Mouse (Mus musculus): ENCODE data around the gene Cabcoco1.

The Cabcoco1 gene

DNA sequence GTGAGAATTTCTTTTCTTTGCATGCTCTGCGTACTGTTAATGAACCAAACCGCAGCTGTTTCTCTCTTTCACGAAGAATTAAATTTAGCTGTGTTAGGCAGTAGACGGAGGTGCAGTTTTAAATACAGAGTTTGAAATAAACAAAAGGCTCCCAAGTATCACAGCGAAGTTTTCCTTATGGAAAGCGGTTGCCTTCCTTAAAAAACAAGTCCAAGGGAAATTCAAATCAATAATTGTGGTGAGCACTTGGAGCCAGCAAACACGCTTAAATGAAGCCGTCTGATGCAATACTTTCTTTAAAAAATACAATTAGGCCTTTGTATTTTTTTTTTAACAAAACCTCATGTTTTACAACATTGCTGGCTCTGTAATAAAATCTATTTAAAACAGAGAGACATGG, 101.2 kb downstream of the Cabcoco1 start:
- in situ Hi-C loops (cut with MboI, MseI): no loop called here

DNA sequence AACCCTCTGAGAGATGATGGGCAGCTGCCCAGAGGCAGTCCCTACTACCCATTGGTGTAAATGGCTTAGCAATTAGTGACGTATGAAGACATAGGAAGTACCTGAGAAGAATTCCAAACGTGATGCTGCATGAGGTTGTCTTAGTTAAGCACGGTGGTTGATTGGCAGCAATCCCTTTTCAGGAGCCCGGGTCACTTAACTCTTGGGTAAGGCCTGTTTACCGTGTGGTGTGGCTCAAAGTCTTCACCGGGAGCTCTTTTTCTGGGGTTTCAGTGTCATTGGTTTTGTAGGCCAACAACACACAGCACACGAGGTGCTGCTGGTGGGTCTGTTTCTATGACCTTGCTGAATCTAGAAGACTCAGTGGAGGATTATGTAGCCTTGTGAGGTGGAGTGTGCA, 105.9 kb downstream of the Cabcoco1 start:
- in situ Hi-C loops (cut with MboI, MseI): no loop called here

DNA sequence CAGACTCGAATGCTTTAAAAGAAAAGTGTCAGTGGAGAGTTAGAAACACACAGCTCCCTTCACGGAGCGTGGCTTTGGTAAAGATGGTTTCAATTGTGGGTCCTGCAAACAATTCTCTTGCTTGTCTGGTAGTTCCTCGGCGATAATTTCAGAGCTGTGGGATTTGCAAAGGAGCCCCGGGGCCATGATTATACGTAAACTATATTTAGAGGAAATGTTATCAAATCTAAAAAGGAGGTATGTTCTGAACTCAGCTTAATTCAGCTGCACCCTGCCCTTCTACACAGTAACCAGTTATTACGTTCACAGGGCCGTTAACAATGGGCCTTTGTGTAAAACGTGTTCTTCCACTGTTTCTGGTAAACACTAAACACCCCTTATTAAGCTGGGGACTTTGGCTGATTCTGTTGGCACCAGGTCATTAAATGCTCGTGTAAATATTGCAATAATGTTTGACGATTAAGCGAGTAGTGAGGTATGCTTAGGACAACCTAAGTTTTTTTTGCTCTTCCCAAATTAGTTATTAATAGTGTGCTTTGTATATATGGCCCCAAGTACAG, 106.6 kb downstream of the Cabcoco1 start:
- in situ Hi-C loops (cut with MboI, MseI): no loop called here

GRCm38 (mm10) chr10:68434045-68434639, 107.6 kb downstream of the Cabcoco1 start:
- in situ Hi-C loops (cut with MboI, MseI): no loop called here

- in situ Hi-C loops (cut with MboI, MseI): no loop called here
These were observed 110.3 kb downstream of the Cabcoco1 start for GRCm38 (mm10) chr10:68431346-68431745.

DNA sequence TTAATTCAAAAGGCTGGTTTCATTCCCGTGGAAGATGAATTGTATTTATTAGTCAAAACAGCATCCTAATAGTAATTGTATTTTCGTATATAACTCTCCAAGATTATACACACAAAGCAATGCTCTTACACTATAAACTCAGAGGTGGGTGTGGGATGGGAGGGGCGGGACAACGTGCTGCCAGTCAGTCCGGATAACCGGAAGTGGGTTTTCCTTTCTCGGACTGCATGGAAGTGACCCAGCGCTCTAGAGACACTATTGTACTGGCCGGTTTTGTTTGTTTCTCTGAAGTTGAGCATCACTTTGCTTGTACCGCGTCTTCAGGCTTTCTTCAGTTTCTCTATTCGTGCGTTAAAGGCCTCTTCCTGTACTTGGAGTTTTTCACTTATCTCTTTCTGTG, 110.8 kb downstream of the Cabcoco1 start:
- in situ Hi-C loops (cut with MboI, MseI): no loop called here

DNA sequence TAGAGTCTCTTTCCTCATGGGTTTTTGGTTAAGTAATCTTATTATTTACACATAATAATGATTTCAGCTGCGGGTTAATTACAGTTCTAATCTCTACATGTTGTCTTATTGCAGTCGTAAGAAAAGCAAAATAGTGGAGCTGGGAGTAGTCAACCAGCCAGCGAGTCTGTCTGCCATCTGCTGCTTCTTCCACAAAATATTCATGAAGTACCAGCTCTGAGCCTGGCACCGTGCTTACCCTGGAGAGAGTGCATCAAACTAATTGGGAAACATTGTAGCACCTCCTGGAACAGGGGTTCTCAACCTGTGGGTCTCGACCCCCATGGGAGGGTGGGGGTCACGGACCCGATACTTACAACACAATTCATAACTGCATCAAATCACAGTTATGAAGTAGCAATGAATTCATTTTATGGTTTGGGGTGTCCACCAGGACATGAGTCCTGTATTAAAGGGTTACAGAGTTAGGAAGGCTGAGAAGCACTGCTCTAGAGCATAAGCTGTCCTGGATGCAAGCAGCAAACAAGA, 121.2 kb downstream of the Cabcoco1 start:
- in situ Hi-C loops (cut with MboI, MseI): no loop called here

DNA sequence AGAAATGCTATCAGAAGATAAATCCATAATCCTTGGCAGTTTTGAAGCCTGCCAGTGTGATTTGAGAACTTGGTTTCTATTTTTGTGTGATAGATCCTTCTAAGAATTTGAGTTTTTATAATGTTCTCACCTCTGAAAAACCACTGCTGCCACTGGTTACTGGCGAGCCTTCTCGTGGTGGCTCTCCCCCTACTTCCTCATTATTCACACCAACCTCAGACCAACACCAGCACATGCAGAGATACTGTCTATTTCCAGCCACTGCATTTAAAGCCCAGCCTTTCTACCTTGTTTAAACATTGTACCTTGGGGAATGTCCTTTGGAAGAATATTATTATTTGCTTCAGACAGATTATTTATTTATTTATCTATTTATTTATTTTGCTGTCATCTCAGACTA, 121.8 kb downstream of the Cabcoco1 start:
- in situ Hi-C loops (cut with MboI, MseI): no loop called here

- in situ Hi-C loops (cut with MboI, MseI): no loop called here
These were observed 124.5 kb downstream of the Cabcoco1 start for GRCm38 (mm10) chr10:68417074-68417790.

- in situ Hi-C loops (cut with MboI, MseI): no loop called here
These were observed 135.8 kb downstream of the Cabcoco1 start for GRCm38 (mm10) chr10:68405936-68406335.

DNA sequence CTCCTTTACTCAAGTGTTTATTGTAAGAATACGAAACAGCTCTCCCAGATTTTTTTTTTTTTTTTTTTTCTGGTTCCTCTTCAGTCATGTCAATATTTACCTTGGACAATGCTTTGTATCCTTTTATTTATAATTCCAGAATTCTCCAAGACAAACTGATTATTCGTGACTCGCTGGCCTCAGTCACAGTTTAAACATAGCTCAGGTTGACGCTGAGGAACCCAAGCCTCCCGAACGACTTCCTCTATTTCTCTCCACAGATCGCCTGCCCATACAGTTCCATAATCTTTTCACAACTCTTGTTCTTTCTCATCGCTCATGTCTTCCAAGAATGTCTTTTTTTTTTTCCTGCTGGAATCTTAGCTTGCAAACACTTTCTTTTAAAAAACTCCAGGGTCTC, 144.9 kb downstream of the Cabcoco1 start:
- in situ Hi-C loops (cut with MboI, MseI): no loop called here

DNA sequence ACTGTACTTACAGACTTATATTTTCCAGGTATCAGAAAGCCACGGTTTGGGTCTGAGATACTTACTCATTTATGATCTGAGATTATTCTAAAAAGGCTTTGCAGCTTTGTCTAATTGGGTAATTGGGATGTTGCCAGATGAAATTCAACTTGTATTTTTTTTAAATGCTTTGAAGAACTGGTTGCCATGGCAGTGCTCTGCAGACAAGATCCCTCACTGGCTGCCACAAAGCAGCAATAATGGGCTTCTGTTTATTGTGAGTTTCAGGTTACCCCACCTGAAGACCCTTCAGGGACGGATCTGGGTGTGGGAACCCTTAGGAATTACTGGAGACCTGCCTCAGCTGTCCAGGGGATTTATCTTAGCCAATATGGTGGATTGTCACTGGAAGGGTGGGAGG, 145.6 kb downstream of the Cabcoco1 start:
- in situ Hi-C loops (cut with MboI, MseI): no loop called here

DNA sequence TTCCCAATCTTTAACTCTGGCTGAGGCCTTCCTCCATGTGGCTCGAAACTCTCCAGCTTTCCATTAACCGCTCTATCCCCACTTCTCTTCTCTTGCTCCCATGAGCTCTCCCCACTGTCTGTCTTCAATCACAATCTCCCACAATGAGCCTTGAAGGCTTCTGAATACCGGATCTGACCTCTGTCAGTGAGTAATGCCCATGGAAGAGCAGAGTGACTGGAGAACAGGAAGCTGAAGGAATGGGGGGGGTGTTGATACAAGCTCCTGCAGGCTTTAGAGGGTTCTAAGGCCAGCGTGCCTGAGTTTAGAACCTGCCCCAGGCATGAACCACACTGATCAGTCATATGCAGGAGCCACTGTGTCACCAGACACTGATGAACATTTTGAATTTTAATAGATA, 150.1 kb downstream of the Cabcoco1 start:
- in situ Hi-C loops (cut with MboI, MseI): no loop called here

DNA sequence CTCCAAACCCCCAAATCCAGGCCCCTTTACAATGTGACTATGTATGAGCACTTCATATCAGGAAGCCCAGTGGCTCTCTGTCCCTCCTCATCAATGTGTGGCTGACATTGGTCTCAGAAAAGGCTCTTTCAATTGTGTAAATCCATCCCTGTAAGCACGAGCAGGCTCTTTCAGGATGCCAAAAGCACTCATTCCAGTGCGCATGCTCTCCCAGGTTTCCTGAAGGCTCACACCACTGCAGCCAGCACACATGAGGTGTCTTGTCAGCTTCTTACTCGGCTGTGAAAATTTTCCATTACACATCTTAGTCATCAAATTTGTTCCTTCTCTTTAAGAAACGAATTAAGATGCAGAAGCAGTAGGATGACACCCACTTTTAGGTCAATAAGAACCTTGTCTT, 152.9 kb downstream of the Cabcoco1 start:
- in situ Hi-C loops (cut with MboI, MseI): no loop called here

- in situ Hi-C loops (cut with MboI, MseI): no loop called here
These were observed 153.6 kb downstream of the Cabcoco1 start for GRCm38 (mm10) chr10:68388138-68388537.
